Mouse (Mus musculus) liver, embryonic 14.5 days (tissue): Measurements from ENCODE around the gene Stx5a. TPM values are rescaled to one million over a fixed set of nuclear protein-coding genes. Genes with fewer than 3 reads are reported as not detected.

ENCODE experiments used
- ATAC-seq: fragments of 200-750 bp; cut with Nextera tagmentation; 2 replicates; pipeline ENCODE4 v1.8.0; 2017; ENCODE audit warnings: moderate number of reproducible peaks, mild to moderate bottlenecking, moderate library complexity; ENCODE audit not compliant: insufficient read depth
- DNase-seq, 3 experiments: peaks; one replicate each; pipeline ENCODE4 v3.0.0-alpha.2; 2012 to 2013; ENCODE audit warnings: low read depth in 3 of 3, low spot score in 3 of 3
- H3K27ac ChIP-seq: fragments of 300-500 bp; sonication (generic); 2 replicates; pipeline ENCODE4 v1.5.1; 2014; ENCODE audit warnings: moderate library complexity, mild to moderate bottlenecking, control low read depth, inconsistent platforms
- H3K27me3 ChIP-seq: fragments of 300-500 bp; sonication (generic); 2 replicates; pipeline ENCODE4 v1.6.1; 2014; ENCODE audit warnings: mild to moderate bottlenecking, low read length, moderate library complexity; ENCODE audit not compliant: control insufficient read depth, insufficient read depth
- H3K36me3 ChIP-seq: fragments of 300-500 bp; sonication (generic); replicated peaks from 2 replicates; pipeline ENCODE4 v1.6.1; 2014; ENCODE audit warnings: low read depth; ENCODE audit not compliant: control insufficient read depth, insufficient read depth
- H3K4me1 ChIP-seq, 2 experiments: fragments of 200-500 bp in 1 of 2; fragments of 300-500 bp in 1 of 2; sonication (generic) in 1 of 2; replicated peaks; 2 replicates each; pipeline ENCODE4 v1.6.1; 2012 to 2014; ENCODE audit warnings: antibody characterized with exemption in 1 of 2, inconsistent platforms in 1 of 2, low read length in 1 of 2; ENCODE audit not compliant: control insufficient read depth in 2 of 2, insufficient read depth in 2 of 2
- H3K4me2 ChIP-seq: fragments of 300-500 bp; sonication (generic); 2 replicates; pipeline ENCODE4 v1.6.1; 2014; ENCODE audit warnings: low read depth, mild to moderate bottlenecking, control low read depth, moderate library complexity
- H3K4me3 ChIP-seq, 2 experiments: fragments of 200-500 bp in 1 of 2; fragments of 300-500 bp in 1 of 2; sonication (generic) in 1 of 2; 2 replicates each; pipeline ENCODE4 v1.5.1; 2012 to 2014; ENCODE audit warnings: low read depth in 2 of 2, low read length in 2 of 2, mild to moderate bottlenecking in 2 of 2, control low read depth in 1 of 2, inconsistent platforms in 1 of 2, moderate library complexity in 1 of 2; ENCODE audit not compliant: insufficient read depth in 1 of 2
- H3K9ac ChIP-seq: fragments of 300-500 bp; sonication (generic); replicated peaks from 2 replicates; pipeline ENCODE4 v1.6.1; 2014; ENCODE audit warnings: mild to moderate bottlenecking, control low read depth, moderate library complexity
- H3K9me3 ChIP-seq: fragments of 300-500 bp; sonication (generic); 2 replicates; pipeline ENCODE4 v1.6.1; 2016; ENCODE audit warnings: low read length, mixed read lengths; ENCODE audit not compliant: control insufficient read depth
- CTCF ChIP-seq: IDR thresholded peaks from 2 replicates; pipeline ENCODE4 v1.5.1; 2016; ENCODE audit warnings: antibody characterized with exemption, low read depth, control low read depth
- EP300 ChIP-seq: IDR thresholded peaks from 2 replicates; pipeline ENCODE4 v1.6.1; 2016; ENCODE audit warnings: antibody characterized with exemption, low read depth
- WGBS: fragments of 180-500 bp; shearing (Covaris S2); extraction: QIAGEN DNeasy Blood & Tissue Kit; methylation state at CpG from one replicate; pipeline ENCODE4 v1.1.7; 2014; ENCODE audit not compliant: insufficient replicate concordance; 5-methylcytosine and 5-hydroxymethylcytosine counted together
- polyA plus RNA-seq, 2 experiments: library from polyadenylated mRNA; depleted of rRNA in 1 of 2; stranded (reverse) in 1 of 2; unstranded in 1 of 2; fragments of >200 nt; fragmentation: Nextera tagmentation in 1 of 2; extraction: Ambion mirVana in 1 of 2; gene quantifications; 2 replicates each; pipeline versions ENCODE4 v1.2.1 to v1.2.3; 2012 to 2014

The Stx5a gene
- polyA plus RNA-seq, 2 experiments: 32.0 to 36.9 TPM

- ATAC-seq: no peak
- peak overlapping the region; percentile 26 for H3K4me2 ChIP-seq
- H3K4me3 ChIP-seq: no peak overlapping the region
- H3K9me3 ChIP-seq: no peaks in the 10 kb centered on the region
- H3K36me3 ChIP-seq: peaks cover 66% of the 10 kb centered on the region
- no peak overlapping the region for H3K27ac ChIP-seq
- no peak for DNase-seq
- H3K9ac ChIP-seq: no peak overlapping the region
- TF ChIP-seq CTCF (no peak), EP300 (no peak)
- no peaks in the 10 kb centered on the region for H3K27me3 ChIP-seq
- H3K4me1 ChIP-seq: peaks cover 32 to 35% of the 10 kb centered on the region in 2 experiments
- 88% methylated on average over 8 of the region's 8 CpGs for WGBS
Observed at GRCm38 (mm10) chr19:8708954-8709353, 32.3 kb upstream of the Stx5a start.

- Histone ChIP-seq H3K4me3 (peak overlapping the region in 1 of 2 experiments; percentile 99; a peak in 2 of 4 replicates), H3K9me3 (no peaks in the 10 kb centered on the region), H3K4me1 (peaks cover 41 to 46% of the 10 kb centered on the region in 2 experiments), H3K27ac (no peak overlapping the region), H3K36me3 (peaks cover 66% of the 10 kb centered on the region), H3K27me3 (no peaks in the 10 kb centered on the region), H3K9ac (no peak overlapping the region), H3K4me2 (peak overlapping the region; percentile 98)
- 93% methylated on average over 2 of the region's 2 CpGs for WGBS
- no peak for ATAC-seq
- no peak for DNase-seq
- TF ChIP-seq EP300: no peak
- TF ChIP-seq CTCF: no peak
Observed at GRCm38 (mm10) chr19:8710057-8710456, 31.2 kb upstream of the Stx5a start.

GRCm38 (mm10) chr19:8711506-8711905, 29.7 kb upstream of the Stx5a start:
- WGBS: 64% methylated on average over 4 of the region's 4 CpGs
- Histone ChIP-seq H3K4me2 (peak overlapping the region; percentile 98), H3K4me1 (peaks cover 54 to 59% of the 10 kb centered on the region in 2 experiments), H3K4me3 (peak overlapping the region; percentile 98 to 99), H3K27me3 (no peaks in the 10 kb centered on the region), H3K9ac (peak overlapping the region; percentile 99), H3K9me3 (no peaks in the 10 kb centered on the region), H3K27ac (peak overlapping the region; percentile 99; the same call in 1 of the 2 replicates), H3K36me3 (peaks cover 63% of the 10 kb centered on the region)
- ATAC-seq: no peak
- no peak for DNase-seq
- no peak for TF ChIP-seq EP300
- TF ChIP-seq CTCF: no peak

- Histone ChIP-seq H3K4me2 (peak overlapping the region; percentile 98), H3K27me3 (no peaks in the 10 kb centered on the region), H3K4me1 (peaks cover 55 to 62% of the 10 kb centered on the region in 2 experiments), H3K9ac (peak overlapping the region; percentile 99), H3K4me3 (peak overlapping the region; percentile 98 to 99), H3K36me3 (peaks cover 56% of the 10 kb centered on the region), H3K27ac (peak overlapping the region; percentile 99), H3K9me3 (no peaks in the 10 kb centered on the region)
- TF ChIP-seq CTCF (no peak), EP300 (no peak)
- no peak for ATAC-seq
- WGBS: 38% methylated on average over 10 of the region's 10 CpGs
- no peak for DNase-seq
Observed at GRCm38 (mm10) chr19:8711949-8712869, 29.0 kb upstream of the Stx5a start.

- TF ChIP-seq EP300 (peak; percentile 62), CTCF (no peak)
- H3K9me3 ChIP-seq: no peaks in the 10 kb centered on the region
- no peaks in the 10 kb centered on the region for H3K27me3 ChIP-seq
- H3K4me3 ChIP-seq: peak overlapping the region; percentile 98 to 99
- peak overlapping the region; percentile 99 for H3K27ac ChIP-seq
- peak overlapping the region; percentile 99 for H3K9ac ChIP-seq
- peak; percentile 68 to 87 (median 71) for DNase-seq
- WGBS: 1% methylated on average over 13 of the region's 13 CpGs
- peaks cover 49% of the 10 kb centered on the region for H3K36me3 ChIP-seq
- peaks cover 53 to 62% of the 10 kb centered on the region in 2 experiments for H3K4me1 ChIP-seq
- peak; percentile 20; the same call in 1 of the 2 replicates for ATAC-seq
- H3K4me2 ChIP-seq: peak overlapping the region; percentile 98
Observed at GRCm38 (mm10) chr19:8712870-8713305, 28.3 kb upstream of the Stx5a start.
